Mouse (Mus musculus) midbrain, embryonic 15.5 days (tissue): ENCODE measurements around the gene Zfp493. TPM values are rescaled to one million over a fixed set of nuclear protein-coding genes. Genes with fewer than 3 reads are reported as not detected.
A peak's percentile ranks its signal among the peaks of the same experiment; 100 is the strongest.
"Not testable (repeated sequence)": the region's sequence is repeated elsewhere in the genome, so short reads cannot be mapped to it uniquely, and the experiment has no call there.

Experiments
- ATAC-seq: fragments of 200-750 bp; cut with Nextera tagmentation; replicated peaks from 2 replicates; pipeline ENCODE4 v1.8.0; 2017; ENCODE audit warnings: moderate TSS enrichment
- H3K27ac ChIP-seq: fragments of 300-500 bp; sonication (generic); 2 replicates; pipeline ENCODE4 v1.5.1; 2015; ENCODE audit warnings: mild to moderate bottlenecking, inconsistent platforms
- H3K27me3 ChIP-seq: fragments of 300-500 bp; sonication (generic); replicated peaks from 2 replicates; pipeline ENCODE4 v1.6.1; 2015; ENCODE audit warnings: inconsistent platforms
- H3K36me3 ChIP-seq: fragments of 300-500 bp; sonication (generic); replicated peaks from 2 replicates; pipeline ENCODE4 v1.6.1; 2015; ENCODE audit warnings: inconsistent platforms
- H3K4me1 ChIP-seq: fragments of 300-500 bp; sonication (generic); 2 replicates; pipeline ENCODE4 v1.6.1; 2015; ENCODE audit warnings: inconsistent platforms
- H3K4me2 ChIP-seq: fragments of 300-500 bp; sonication (generic); 2 replicates; pipeline ENCODE4 v1.6.1; 2015; ENCODE audit warnings: inconsistent platforms, mild to moderate bottlenecking, moderate library complexity
- H3K4me3 ChIP-seq: fragments of 300-500 bp; sonication (generic); 2 replicates; pipeline ENCODE4 v1.5.1; 2015; ENCODE audit warnings: mild to moderate bottlenecking, inconsistent platforms
- H3K9ac ChIP-seq: fragments of 300-500 bp; sonication (generic); 2 replicates; pipeline ENCODE4 v1.6.1; 2015; ENCODE audit warnings: mild to moderate bottlenecking, inconsistent platforms
- H3K9me3 ChIP-seq: fragments of 300-500 bp; sonication (generic); 2 replicates; pipeline ENCODE4 v1.6.1; 2016; ENCODE audit warnings: inconsistent platforms
- WGBS: fragments of 180-500 bp; shearing (Covaris S2); methylation state at CpG from one replicate; pipeline ENCODE4 v1.1.7; 2015; ENCODE audit warnings: mixed read lengths; 5-methylcytosine and 5-hydroxymethylcytosine counted together
- polyA plus RNA-seq: library from polyadenylated mRNA; unstranded; fragments of >200 nt; fragmentation: Nextera tagmentation; extraction: Ambion mirVana; gene quantifications from 2 replicates; pipeline ENCODE4 v1.2.1, GENCODE M21; 2015

Zfp493 gene
- polyA plus RNA-seq: 3.2 and 3.5 TPM in 2 replicates

GRCm38 (mm10) chr13:67779265-67780221 lies at the start of gene Zfp493:
Gene Zfp493, plus strand, starts transcription at chr13:67779693.
- 8% methylated on average over 26 of the region's 26 CpGs for WGBS
- peak within 1 kb of the TSS; percentile 62 for H3K4me3 ChIP-seq
- H3K27me3 ChIP-seq: no peaks in the 10 kb centered on the region
- H3K36me3 ChIP-seq: no peaks in the 10 kb centered on the region
- peaks cover 6% of the 10 kb centered on the region for H3K4me1 ChIP-seq
- H3K27ac ChIP-seq: peak within 1 kb of the TSS; percentile 43
- H3K9ac ChIP-seq: peak within 1 kb of the TSS; percentile 64
- ATAC-seq: peak; percentile 98
- H3K4me2 ChIP-seq: peak within 1 kb of the TSS; percentile 76
- no peaks in the 10 kb centered on the region for H3K9me3 ChIP-seq

GRCm38 (mm10) chr13:67734391-67734790 lies 45.1 kb upstream of the Zfp493 start:
- not testable (repeated sequence) for H3K9me3 ChIP-seq, H3K4me2 ChIP-seq, H3K4me1 ChIP-seq, ATAC-seq, H3K36me3 ChIP-seq, H3K4me3 ChIP-seq, H3K27ac ChIP-seq, H3K27me3 ChIP-seq, H3K9ac ChIP-seq
- WGBS: 93% methylated on average over 9 of the region's 9 CpGs

GRCm38 (mm10) chr13:67742941-67743340 lies 36.6 kb upstream of the Zfp493 start:
- H3K4me1 ChIP-seq: no peaks in the 10 kb centered on the region
- no peak overlapping the region for H3K27ac ChIP-seq
- no peaks in the 10 kb centered on the region for H3K27me3 ChIP-seq
- H3K9me3 ChIP-seq: no peaks in the 10 kb centered on the region
- no peak overlapping the region for H3K4me2 ChIP-seq
- H3K36me3 ChIP-seq: peaks cover 6% of the 10 kb centered on the region
- 94% methylated on average over 3 of the region's 3 CpGs for WGBS
- H3K4me3 ChIP-seq: no peak overlapping the region
- no peak overlapping the region for H3K9ac ChIP-seq
- no peak for ATAC-seq

- no peak overlapping the region for H3K9ac ChIP-seq
- H3K9me3 ChIP-seq: peaks cover 6% of the 10 kb centered on the region; the same call in 1 of the 2 replicates
- H3K36me3 ChIP-seq: peaks cover 15% of the 10 kb centered on the region
- H3K4me1 ChIP-seq: no peaks in the 10 kb centered on the region
- no peak overlapping the region for H3K27ac ChIP-seq
- no peak overlapping the region for H3K4me2 ChIP-seq
- 91% methylated on average over 9 of the region's 9 CpGs for WGBS
- no peaks in the 10 kb centered on the region for H3K27me3 ChIP-seq
- no peak overlapping the region for H3K4me3 ChIP-seq
- ATAC-seq: no peak
These were observed 35.6 kb upstream of the Zfp493 start for GRCm38 (mm10) chr13:67743896-67744295.

- 6% methylated on average over 24 of the region's 24 CpGs for WGBS
- peak; percentile 98 for ATAC-seq
- peaks cover 5% of the 10 kb centered on the region; the same call in 1 of the 2 replicates for H3K36me3 ChIP-seq
These were observed 24.9 kb upstream of the Zfp493 start, which contains the start of gene Zfp85 for GRCm38 (mm10) chr13:67754333-67755306. Gene Zfp85, minus strand, starts transcription at chr13:67755228.

GRCm38 (mm10) chr13:67755761-67756160 lies 23.7 kb upstream of the Zfp493 start:
- H3K27me3 ChIP-seq: no peaks in the 10 kb centered on the region
- peaks cover 5% of the 10 kb centered on the region; the same call in 1 of the 2 replicates for H3K36me3 ChIP-seq
- H3K4me2 ChIP-seq: peak overlapping the region; percentile 51
- H3K4me3 ChIP-seq: no peak overlapping the region
- ATAC-seq: no peak
- no peaks in the 10 kb centered on the region for H3K9me3 ChIP-seq
- WGBS: 84% methylated on average over 6 of the region's 6 CpGs
- no peak overlapping the region for H3K27ac ChIP-seq
- H3K4me1 ChIP-seq: peaks cover 11% of the 10 kb centered on the region
- no peak overlapping the region for H3K9ac ChIP-seq

More at GRCm38 (mm10) chr13:67754333-67755306, 24.9 kb upstream of the Zfp493 start, which contains the start of gene Zfp85:
- H3K4me1 ChIP-seq: peaks cover 11% of the 10 kb centered on the region
- no peaks in the 10 kb centered on the region for H3K27me3 ChIP-seq
- peak within 1 kb of the TSS; percentile 69 for H3K4me3 ChIP-seq
- H3K9ac ChIP-seq: peak within 1 kb of the TSS; percentile 58
- peak within 1 kb of the TSS; percentile 69 for H3K27ac ChIP-seq
- H3K9me3 ChIP-seq: no peaks in the 10 kb centered on the region
- peak within 1 kb of the TSS; percentile 51 for H3K4me2 ChIP-seq

- no peak overlapping the region for H3K4me2 ChIP-seq
- no peaks in the 10 kb centered on the region for H3K27me3 ChIP-seq
- peaks cover 4% of the 10 kb centered on the region; the same call in 1 of the 2 replicates for H3K4me1 ChIP-seq
- WGBS: 86% methylated on average over 1 of the region's 1 CpGs
- H3K9ac ChIP-seq: no peak overlapping the region
- no peaks in the 10 kb centered on the region for H3K36me3 ChIP-seq
- H3K27ac ChIP-seq: no peak overlapping the region
- H3K9me3 ChIP-seq: no peaks in the 10 kb centered on the region
- no peak overlapping the region for H3K4me3 ChIP-seq
- ATAC-seq: no peak
These were observed 19.5 kb upstream of the Zfp493 start for GRCm38 (mm10) chr13:67759966-67760365.

- WGBS: 83% methylated on average over 2 of the region's 2 CpGs
- Histone ChIP-seq H3K9me3 (no peaks in the 10 kb centered on the region), H3K27me3 (no peaks in the 10 kb centered on the region), H3K4me3 (no peak overlapping the region), H3K9ac (no peak overlapping the region), H3K4me2 (no peak overlapping the region), H3K4me1 (no peaks in the 10 kb centered on the region), H3K36me3 (no peaks in the 10 kb centered on the region), H3K27ac (no peak overlapping the region)
- ATAC-seq: no peak
These were observed 16.3 kb upstream of the Zfp493 start for GRCm38 (mm10) chr13:67763031-67763768.

GRCm38 (mm10) chr13:67791921-67792455 lies 12.5 kb downstream of the Zfp493 start:
- H3K9me3 ChIP-seq: no peaks in the 10 kb centered on the region; the same call in 1 of the 2 replicates
- WGBS: 94% methylated on average over 10 of the region's 10 CpGs

GRCm38 (mm10) chr13:67798618-67799017 lies 19.1 kb downstream of the Zfp493 start:
- no peak overlapping the region for H3K4me2 ChIP-seq
- H3K27me3 ChIP-seq: no peaks in the 10 kb centered on the region
- H3K9me3 ChIP-seq: no peaks in the 10 kb centered on the region
- H3K9ac ChIP-seq: no peak overlapping the region
- WGBS: 58% methylated on average over 3 of the region's 3 CpGs
- no peak overlapping the region for H3K4me3 ChIP-seq
- no peaks in the 10 kb centered on the region for H3K4me1 ChIP-seq
- H3K27ac ChIP-seq: no peak overlapping the region
- H3K36me3 ChIP-seq: no peaks in the 10 kb centered on the region
- ATAC-seq: no peak

More at GRCm38 (mm10) chr13:67791921-67792455, 12.5 kb downstream of the Zfp493 start:
- Histone ChIP-seq H3K27ac (no peak overlapping the region), H3K4me2 (no peak overlapping the region), H3K36me3 (no peaks in the 10 kb centered on the region), H3K27me3 (no peaks in the 10 kb centered on the region), H3K9ac (no peak overlapping the region), H3K4me1 (no peaks in the 10 kb centered on the region), H3K4me3 (no peak overlapping the region)
- ATAC-seq: no peak

GRCm38 (mm10) chr13:67799151-67799550 lies 19.7 kb downstream of the Zfp493 start:
- not testable (repeated sequence) for H3K4me3 ChIP-seq, H3K36me3 ChIP-seq, H3K9me3 ChIP-seq, H3K9ac ChIP-seq, H3K4me2 ChIP-seq, H3K4me1 ChIP-seq, H3K27ac ChIP-seq, H3K27me3 ChIP-seq, ATAC-seq
- 80% methylated on average over 3 of the region's 3 CpGs for WGBS
